Mouse (Mus musculus) E14TG2a.4 (cell line): Measurements from ENCODE around the gene Dhrs7b.

ENCODE experiments used
- CTCF ChIP-seq: conservative IDR thresholded peaks from 2 replicates; pipeline ENCODE4 v1.5.1; 2014; ENCODE audit warnings: low read length
- NANOG ChIP-seq: IDR thresholded peaks from 2 replicates; pipeline ENCODE4 v1.6.1; 2014; ENCODE audit warnings: borderline replicate concordance, low read length, mixed read lengths

GRCm38 (mm10) chr11:60784179-60784922, 46.1 kb upstream of the Dhrs7b start:
- TF ChIP-seq CTCF, result no peak
- no peak for TF ChIP-seq NANOG
